Mouse (Mus musculus) intestine, embryonic 14.5 days (tissue): Measurements from ENCODE around the gene Exph5. TPM values are rescaled to one million over a fixed set of nuclear protein-coding genes. Genes with fewer than 3 reads are reported as not detected.

Experiments used
- ATAC-seq: fragments of 200-750 bp; cut with Nextera tagmentation; replicated peaks from 2 replicates; pipeline ENCODE4 v1.8.0; 2017; ENCODE audit warnings: low read depth, moderate number of reproducible peaks, moderate TSS enrichment, moderate library complexity; ENCODE audit not compliant: low FRiP score, low TSS enrichment
- DNase-seq: peaks from one replicate; pipeline ENCODE4 v3.0.0-alpha.2; 2018; ENCODE audit warnings: low spot score
- H3K27ac ChIP-seq: fragments of 300-500 bp; sonication (generic); 2 replicates; pipeline ENCODE4 v1.5.1; 2014; ENCODE audit warnings: low read depth, mild to moderate bottlenecking, control low read depth
- H3K27me3 ChIP-seq: fragments of 300-500 bp; sonication (generic); replicated peaks from 2 replicates; pipeline ENCODE4 v1.6.1; 2014; ENCODE audit warnings: low read length, control low read depth; ENCODE audit not compliant: control insufficient read depth, insufficient read depth
- H3K36me3 ChIP-seq: fragments of 300-500 bp; sonication (generic); 2 replicates; pipeline ENCODE4 v1.6.1; 2014; ENCODE audit warnings: low read length, control low read depth; ENCODE audit not compliant: control insufficient read depth, insufficient read depth
- H3K4me1 ChIP-seq: fragments of 300-500 bp; sonication (generic); replicated peaks from 2 replicates; pipeline ENCODE4 v1.6.1; 2014; ENCODE audit warnings: low read length, control low read depth, mixed read lengths; ENCODE audit not compliant: control insufficient read depth, insufficient read depth
- H3K4me2 ChIP-seq: fragments of 300-500 bp; sonication (generic); 2 replicates; pipeline ENCODE4 v1.6.1; 2014; ENCODE audit warnings: low read length
- H3K4me3 ChIP-seq: fragments of 300-500 bp; sonication (generic); 2 replicates; pipeline ENCODE4 v1.5.1; 2014; ENCODE audit warnings: low read depth, low read length, control low read depth, mixed read lengths
- H3K9ac ChIP-seq: fragments of 300-500 bp; sonication (generic); 2 replicates; pipeline ENCODE4 v1.6.1; 2014; ENCODE audit warnings: mild to moderate bottlenecking, low read length
- H3K9me3 ChIP-seq: fragments of 300-500 bp; sonication (generic); 2 replicates; pipeline ENCODE4 v1.6.1; 2016; ENCODE audit warnings: low read length, control low read depth; ENCODE audit not compliant: control insufficient read depth
- WGBS: fragments of 180-500 bp; shearing (Covaris S2); extraction: QIAGEN DNeasy Blood & Tissue Kit; methylation state at CpG from one replicate; pipeline ENCODE4 v1.1.7; 2014; 5-methylcytosine and 5-hydroxymethylcytosine counted together
- polyA plus RNA-seq: library from polyadenylated mRNA; unstranded; fragments of >200 nt; fragmentation: Nextera tagmentation; extraction: Ambion mirVana; gene quantifications from 2 replicates; pipeline ENCODE4 v1.2.1, GENCODE M21; 2014

Gene Exph5
- polyA plus RNA-seq, 1 experiment from 2014 or later = 4.9 TPM

- 73% methylated on average over 3 of the region's 3 CpGs for WGBS
- no peak for DNase-seq
- no peak overlapping the region for H3K27ac ChIP-seq
- H3K4me3 ChIP-seq = no peak overlapping the region
- no peak overlapping the region for H3K9ac ChIP-seq
- no peaks in the 10 kb centered on the region for H3K27me3 ChIP-seq
- no peak overlapping the region for H3K4me2 ChIP-seq
- H3K9me3 ChIP-seq = no peaks in the 10 kb centered on the region
- no peak for ATAC-seq
- H3K36me3 ChIP-seq = no peaks in the 10 kb centered on the region
- no peaks in the 10 kb centered on the region for H3K4me1 ChIP-seq
These were observed 11.5 kb upstream of the Exph5 start for GRCm38 (mm10) chr9:53290006-53290405.

GRCm38 (mm10) chr9:53292833-53293232 is 8.6 kb upstream of the Exph5 start:
- ATAC-seq = no peak
- no peak for DNase-seq

DNA sequence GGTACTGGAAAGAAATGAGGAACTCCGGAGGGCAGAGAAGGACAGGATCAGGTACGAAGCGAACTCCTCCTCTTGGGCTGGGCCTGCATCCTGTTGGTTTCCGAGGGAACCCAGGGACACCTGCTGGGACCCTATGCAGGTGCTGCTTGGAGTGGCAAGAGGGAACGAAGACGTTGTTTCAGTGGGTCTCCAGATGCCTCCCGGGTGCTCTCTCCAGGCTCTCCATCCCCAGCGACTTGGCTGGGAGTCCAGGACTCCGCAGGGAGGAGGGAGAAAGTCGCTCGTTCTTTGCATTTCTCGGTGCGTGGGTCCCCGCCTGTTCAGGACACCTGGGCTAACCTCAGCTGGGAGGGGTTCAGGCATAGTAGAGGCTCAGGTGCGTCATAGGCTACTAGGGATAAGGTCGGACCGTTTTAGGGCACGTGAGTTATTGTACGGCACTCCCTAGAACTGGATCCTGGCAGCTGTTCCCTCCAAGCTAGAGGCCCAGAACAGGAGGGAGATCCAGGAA is 386 bp downstream of the Exph5 start:
- Histone ChIP-seq H3K4me3 (peak overlapping the region; percentile 37), H3K9ac (peak overlapping the region; percentile 45), H3K27me3 (peaks cover 4% of the 10 kb centered on the region; the same call in 1 of the 2 replicates), H3K36me3 (no peaks in the 10 kb centered on the region), H3K4me2 (peak overlapping the region; percentile 74), H3K4me1 (0 out of 2 replicates have a peak, but pooled peaks cover 5% of the 10 kb centered on the region), H3K27ac (peak overlapping the region; percentile 62), H3K9me3 (no peaks in the 10 kb centered on the region)
- ATAC-seq = peak; percentile 76
- WGBS = 3% methylated on average over 19 of the region's 19 CpGs
- DNase-seq = peak; percentile 79

More at GRCm38 (mm10) chr9:53292833-53293232, 8.6 kb upstream of the Exph5 start:
- H3K9ac ChIP-seq = no peak overlapping the region
- no peaks in the 10 kb centered on the region for H3K36me3 ChIP-seq
- no peaks in the 10 kb centered on the region for H3K9me3 ChIP-seq
- no peaks in the 10 kb centered on the region for H3K27me3 ChIP-seq
- H3K4me2 ChIP-seq = no peak overlapping the region
- no peak overlapping the region for H3K27ac ChIP-seq
- H3K4me1 ChIP-seq = no peaks in the 10 kb centered on the region
- H3K4me3 ChIP-seq = no peak overlapping the region

GRCm38 (mm10) chr9:53302415-53302814 is 945 bp downstream of the Exph5 start:
- 0 out of 2 replicates have a peak, but pooled peaks cover 5% of the 10 kb centered on the region for H3K4me1 ChIP-seq
- H3K36me3 ChIP-seq = no peaks in the 10 kb centered on the region
- H3K27me3 ChIP-seq = peaks cover 4% of the 10 kb centered on the region; the same call in 1 of the 2 replicates
- 44% methylated on average over 5 of the region's 5 CpGs for WGBS
- no peaks in the 10 kb centered on the region for H3K9me3 ChIP-seq
- ATAC-seq (no peak), DNase-seq (no peak)
- no peak overlapping the region; the same call in 1 of the 2 replicates for H3K27ac ChIP-seq
- H3K4me2 ChIP-seq = peak overlapping the region; percentile 74
- H3K9ac ChIP-seq = peak overlapping the region; percentile 45; the same call in 1 of the 2 replicates
- peak overlapping the region; percentile 37; the same call in 1 of the 2 replicates for H3K4me3 ChIP-seq

- WGBS = 71% methylated on average over 7 of the region's 7 CpGs
These were observed 6.4 kb downstream of the Exph5 start for GRCm38 (mm10) chr9:53307904-53308303.

DNA sequence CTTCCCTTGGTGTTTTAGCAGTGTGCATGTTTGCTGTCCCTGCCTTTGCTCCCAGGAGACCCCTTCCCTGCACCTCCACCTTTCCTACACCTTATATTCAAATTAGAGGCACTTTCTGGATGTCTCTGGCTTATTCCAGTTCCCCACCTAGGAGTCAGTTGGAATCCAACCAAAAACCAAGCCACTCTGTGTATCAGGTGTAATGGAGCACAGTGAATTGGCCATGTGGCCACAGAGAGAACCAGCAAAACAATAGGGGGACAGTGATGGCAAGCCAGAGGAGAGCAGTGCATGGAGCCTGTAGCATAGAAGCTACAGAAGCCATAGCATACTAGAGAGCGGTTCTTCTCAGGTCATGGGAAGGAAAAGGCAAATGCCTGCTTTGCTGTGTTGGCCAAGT is 11.5 kb downstream of the Exph5 start:
- H3K4me3 ChIP-seq = no peak overlapping the region
- WGBS = 100% methylated on average over 1 of the region's 1 CpGs
- no peaks in the 10 kb centered on the region for H3K36me3 ChIP-seq
- ATAC-seq = no peak
- no peak for DNase-seq
- H3K9me3 ChIP-seq = no peaks in the 10 kb centered on the region
- H3K4me1 ChIP-seq = no peaks in the 10 kb centered on the region
- H3K27me3 ChIP-seq = no peaks in the 10 kb centered on the region
- H3K27ac ChIP-seq = no peak overlapping the region
- H3K9ac ChIP-seq = no peak overlapping the region
- no peak overlapping the region for H3K4me2 ChIP-seq

More at GRCm38 (mm10) chr9:53307904-53308303, 6.4 kb downstream of the Exph5 start:
- DNase-seq = no peak
- Histone ChIP-seq H3K4me3 (no peak overlapping the region), H3K4me1 (no peaks in the 10 kb centered on the region), H3K9ac (no peak overlapping the region), H3K27me3 (no peaks in the 10 kb centered on the region), H3K27ac (no peak overlapping the region), H3K4me2 (no peak overlapping the region), H3K9me3 (no peaks in the 10 kb centered on the region), H3K36me3 (no peaks in the 10 kb centered on the region)
- ATAC-seq = no peak

DNA sequence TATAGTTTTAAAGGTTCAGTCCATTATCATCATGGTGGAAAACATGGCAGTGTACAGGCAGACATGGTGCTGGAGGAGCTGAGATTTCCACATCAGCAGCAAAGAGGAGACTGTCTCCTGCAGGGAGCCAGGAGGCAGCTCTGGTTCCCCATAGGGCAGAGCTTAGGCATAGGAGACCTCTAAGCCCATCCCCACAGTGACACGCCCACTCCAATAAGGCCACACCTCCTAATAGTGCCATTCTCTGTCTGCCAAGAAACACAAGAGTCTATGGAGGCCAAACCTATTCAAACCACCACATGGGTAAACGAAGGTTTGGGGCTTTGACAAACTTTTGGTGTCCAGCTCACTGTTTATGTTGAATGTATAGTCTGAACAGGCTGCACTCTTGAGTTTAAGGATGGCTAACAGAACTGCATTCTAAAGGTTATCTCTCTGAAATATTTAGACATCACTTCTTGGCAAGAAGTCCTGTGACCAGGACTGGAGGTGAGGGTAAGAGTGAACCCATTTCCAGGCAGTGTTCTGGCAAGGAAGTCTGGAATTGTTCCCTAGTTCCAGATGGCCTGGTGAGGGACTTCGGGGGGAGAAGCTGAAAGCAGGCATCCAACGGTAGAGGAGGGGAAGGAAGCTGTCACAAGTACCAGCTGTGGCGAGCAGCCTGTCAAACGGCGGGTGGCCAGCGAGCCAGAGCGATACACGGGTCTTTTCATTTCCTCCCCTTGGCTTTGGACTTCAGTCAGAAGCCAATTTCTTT is 19.6 kb downstream of the Exph5 start:
- no peak overlapping the region for H3K9ac ChIP-seq
- 60% methylated on average over 10 of the region's 10 CpGs for WGBS
- H3K4me1 ChIP-seq = no peaks in the 10 kb centered on the region
- H3K4me2 ChIP-seq = no peak overlapping the region
- H3K27me3 ChIP-seq = no peaks in the 10 kb centered on the region
- ATAC-seq (no peak), DNase-seq (peak; percentile 42)
- no peaks in the 10 kb centered on the region for H3K36me3 ChIP-seq
- no peak overlapping the region for H3K27ac ChIP-seq
- H3K4me3 ChIP-seq = no peak overlapping the region
- no peaks in the 10 kb centered on the region for H3K9me3 ChIP-seq

DNA sequence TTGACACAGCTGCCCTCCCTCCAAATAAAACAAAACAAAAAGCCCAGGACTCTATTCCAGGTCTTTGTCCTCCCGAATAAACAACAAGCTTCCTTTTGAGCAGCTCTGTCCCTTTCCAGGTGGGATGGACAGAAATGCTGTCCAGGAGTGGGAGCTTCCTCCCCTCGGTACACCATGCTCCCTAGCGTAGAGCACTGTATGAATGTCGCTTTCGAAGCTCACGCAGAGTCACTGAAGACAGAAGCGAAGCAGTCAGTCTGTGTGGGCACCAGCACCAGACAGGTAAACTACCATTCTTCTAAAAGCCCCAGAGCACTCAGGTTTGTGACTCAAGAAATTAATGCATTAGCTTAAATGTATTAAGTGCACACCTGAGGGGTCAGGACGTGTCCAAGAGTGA is 20.2 kb downstream of the Exph5 start:
- H3K4me1 ChIP-seq = no peaks in the 10 kb centered on the region
- H3K9ac ChIP-seq = no peak overlapping the region
- no peaks in the 10 kb centered on the region for H3K9me3 ChIP-seq
- no peaks in the 10 kb centered on the region for H3K27me3 ChIP-seq
- H3K27ac ChIP-seq = no peak overlapping the region
- H3K36me3 ChIP-seq = no peaks in the 10 kb centered on the region
- H3K4me3 ChIP-seq = no peak overlapping the region
- WGBS = 80% methylated on average over 8 of the region's 8 CpGs
- ATAC-seq = no peak
- DNase-seq = peak; percentile 33
- H3K4me2 ChIP-seq = no peak overlapping the region
